Mouse (Mus musculus) frontal cortex, postnatal 25 days (tissue): ENCODE results near the gene Lrrc40.
"Not testable (repeated sequence)": the region's sequence is repeated elsewhere in the genome, so short reads cannot be mapped to it uniquely, and the experiment has no call there.

Experiments
- DNase-seq, 2 experiments: peaks; one replicate each; pipeline ENCODE4 v3.0.0; 2022; ENCODE audit warnings: low spot score in 2 of 2

Lrrc40 gene

DNA sequence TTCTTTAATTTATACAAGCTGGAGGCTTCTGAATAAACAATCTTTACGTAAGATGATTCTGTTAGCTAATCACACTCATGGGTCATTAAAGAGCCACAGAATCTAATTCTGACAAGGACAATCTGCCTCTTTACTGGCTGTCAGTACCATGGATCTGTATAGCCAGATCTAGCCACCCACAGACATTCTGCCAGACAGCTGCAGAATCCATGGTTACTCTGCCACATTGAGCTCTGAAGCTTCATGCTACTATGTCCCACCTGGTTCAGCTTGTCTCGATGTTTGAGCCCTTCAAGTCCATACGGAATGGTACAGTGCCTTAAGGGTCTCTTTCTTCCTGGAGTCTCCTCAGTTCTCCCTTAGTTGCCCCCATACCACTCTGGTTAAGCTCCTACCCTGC is 55.1 kb downstream of the Lrrc40 start:
- DNase-seq, result no peak

DNA sequence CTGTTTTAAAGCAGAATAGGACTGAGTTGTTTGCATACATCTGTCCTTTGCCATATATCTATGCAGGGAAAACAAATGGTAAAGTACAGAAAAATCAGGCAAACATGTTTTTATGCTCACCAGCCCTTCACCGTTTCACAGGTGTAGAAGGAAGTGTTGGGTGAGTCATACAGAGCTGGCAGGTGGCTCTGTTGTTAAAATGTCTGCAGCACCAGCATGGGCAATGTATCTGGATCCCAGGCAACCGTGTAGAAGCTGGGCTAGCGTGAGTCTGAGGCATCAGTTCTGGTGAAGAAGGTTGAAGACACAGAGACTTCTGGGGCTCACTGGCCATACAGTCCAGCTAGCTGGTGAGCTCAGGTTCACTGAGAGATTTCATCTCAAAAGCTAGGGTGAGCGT is 57.5 kb downstream of the Lrrc40 start:
- DNase-seq, result no peak

- DNase-seq, result not testable (repeated sequence)
These were observed 65.6 kb downstream of the Lrrc40 start for GRCm38 (mm10) chr3:158102043-158102442.

DNA sequence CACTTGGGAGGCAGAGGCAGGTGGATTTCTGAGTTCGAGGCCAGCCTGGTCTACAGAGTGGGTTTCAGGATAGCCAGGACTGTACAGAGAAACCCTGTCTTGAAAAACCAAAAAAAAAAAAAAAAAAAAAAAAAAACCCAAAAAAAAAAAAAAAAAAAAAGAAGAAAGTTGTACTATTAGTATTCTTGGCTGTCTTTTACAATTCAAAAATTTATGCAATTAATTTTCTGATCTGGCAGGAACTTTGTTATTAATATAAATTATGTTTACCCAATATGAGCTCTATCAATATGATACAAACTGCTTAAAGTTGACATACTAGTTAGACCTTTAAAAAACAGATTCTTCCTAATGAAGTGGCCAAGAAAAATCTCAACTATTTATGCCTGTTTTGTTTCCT is 66.1 kb downstream of the Lrrc40 start:
- DNase-seq, result not testable (repeated sequence)

- no peak for DNase-seq
These were observed 67.0 kb downstream of the Lrrc40 start for GRCm38 (mm10) chr3:158103467-158103866.

- DNase-seq, result no peak
These were observed 68.8 kb downstream of the Lrrc40 start for GRCm38 (mm10) chr3:158105260-158105659.
